23 mouse cellular contexts compared by ENCODE assay signal in the genomic region with DNA sequence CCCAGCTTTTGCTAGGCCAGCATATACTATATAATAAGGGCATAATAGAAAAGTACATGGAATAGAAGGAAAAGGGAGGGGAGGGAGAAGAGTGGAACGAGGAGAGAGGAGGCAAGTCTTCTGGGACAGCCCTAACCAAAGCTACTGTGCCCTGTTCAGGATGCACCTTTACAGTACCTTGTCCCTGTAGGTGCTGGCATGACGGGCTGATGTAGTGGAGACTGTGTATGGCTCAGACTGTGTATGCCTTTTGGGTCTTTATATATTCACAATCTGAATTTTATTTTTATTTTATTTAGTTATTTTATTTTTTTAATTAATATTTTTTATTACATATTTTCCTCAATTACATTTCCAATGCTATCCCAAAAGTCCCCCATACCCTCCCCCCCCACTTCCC. TPM values are rescaled to one million over a fixed set of nuclear protein-coding genes. Genes with fewer than 3 reads are reported as not detected.
"Had no signal": no experiment of that assay in that cellular context is flagged by ENCODE, and none has a peak within 500 bp of the region (broad histone marks: within the 10 kb centered on the region; RNA-seq: fewer than 3 reads in every experiment).

No protein-coding gene starts in this region.

RNA-seq across cellular contexts. Expression of gene Caps2, which starts 30.5 kb away (rescaled TPM):
- polyA plus RNA-seq: liver, adult 2 months; liver, embryonic 11.5 days; liver, embryonic 13.5 days; liver, embryonic 14.5 days; liver, embryonic 15.5 days; liver, embryonic 16.5 days; liver, postnatal 0 days; macrophage had no signal

RNA-seq across cellular contexts. Expression of gene Glipr1l3, which starts 33.8 kb away (rescaled TPM):
- polyA plus RNA-seq: limb, embryonic 10.5 days; limb, embryonic 11.5 days; limb, embryonic 12.5 days; limb, embryonic 13.5 days; limb, embryonic 14.5 days; limb, embryonic 15.5 days; liver, adult 2 months; liver, embryonic 11.5 days; liver, embryonic 12.5 days; liver, embryonic 13.5 days; liver, embryonic 14.5 days; liver, embryonic 15.5 days; liver, embryonic 16.5 days; liver, postnatal 0 days; lung, adult 2 months; lung, embryonic 14.5 days; lung, embryonic 15.5 days; lung, embryonic 16.5 days; macrophage; midbrain, embryonic 10.5 days; midbrain, embryonic 12.5 days; myocyte; neural tube, embryonic 12.5 days had no signal
